ENCODE assay signal across 19 mouse cellular contexts in the genomic region with DNA sequence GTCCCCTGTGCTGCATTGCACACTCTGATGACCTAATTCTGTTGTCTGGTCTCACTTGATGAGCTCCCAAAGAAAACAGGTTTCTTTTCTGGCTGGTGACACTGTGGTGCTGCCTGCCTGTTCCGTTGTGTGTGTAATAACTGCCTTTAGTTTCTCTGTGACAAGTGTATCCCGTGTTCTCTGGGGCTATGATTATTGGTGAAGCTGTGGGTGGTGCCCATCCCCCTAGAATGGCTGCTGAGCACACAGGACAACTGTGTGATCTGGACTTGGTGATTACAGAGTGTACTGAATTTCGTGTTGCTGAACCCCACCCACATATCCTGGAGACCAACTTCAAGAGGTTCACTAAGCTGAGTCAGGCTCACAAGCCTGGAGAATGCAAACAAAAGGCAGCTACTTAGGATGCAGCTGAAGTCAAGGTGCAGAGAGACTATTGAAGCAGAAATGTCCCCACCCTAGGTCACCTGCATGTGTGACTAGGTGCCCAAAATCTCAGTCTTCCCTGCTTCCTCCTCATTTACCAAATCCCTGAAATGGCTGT. TPM values are rescaled to one million over a fixed set of nuclear protein-coding genes. Genes with fewer than 3 reads are reported as not detected.
"Had no signal": no experiment of that assay in that cellular context is flagged by ENCODE, and none has a peak within 500 bp of the region (broad histone marks: within the 10 kb centered on the region; RNA-seq: fewer than 3 reads in every experiment).

No protein-coding gene starts in this region.

- H3K27ac ChIP-seq: kidney, postnatal 0 days; left cerebral cortex, adult 2 months; limb, embryonic 12.5 days; liver, embryonic 13.5 days; macrophage; midbrain, embryonic 15.5 days; neural tube, embryonic 13.5 days; stomach, postnatal 0 days had no signal

- H3K4me3 ChIP-seq: left cerebral cortex, adult 2 months; limb, embryonic 12.5 days; liver, embryonic 13.5 days; megakaryocyte, embryonic 14.5 days; midbrain, embryonic 15.5 days; neural tube, embryonic 13.5 days had no signal

- H3K9ac ChIP-seq: limb, embryonic 12.5 days; liver, embryonic 13.5 days; liver, postnatal 0 days; midbrain, embryonic 15.5 days; neural tube, embryonic 13.5 days had no signal

- H3K27me3 ChIP-seq: limb, embryonic 12.5 days; liver, embryonic 13.5 days; megakaryocyte, embryonic 14.5 days; midbrain, embryonic 15.5 days; neural tube, embryonic 13.5 days had no signal

- H3K9me3 ChIP-seq: limb, embryonic 12.5 days; liver, embryonic 13.5 days; megakaryocyte, embryonic 14.5 days; midbrain, embryonic 15.5 days; neural tube, embryonic 13.5 days had no signal

- ATAC-seq: liver, postnatal 0 days; midbrain, embryonic 15.5 days had no signal

- H3K4me2 ChIP-seq: limb, embryonic 12.5 days; liver, embryonic 13.5 days; midbrain, embryonic 11.5 days; midbrain, embryonic 15.5 days; neural tube, embryonic 13.5 days had no signal

- H3K4me1 ChIP-seq: limb, embryonic 12.5 days; liver, embryonic 13.5 days; midbrain, embryonic 15.5 days; neural tube, embryonic 13.5 days had no signal

- H3K36me3 ChIP-seq: limb, embryonic 12.5 days; liver, embryonic 13.5 days; midbrain, embryonic 15.5 days; neural tube, embryonic 13.5 days had no signal

- DNase-seq: kidney, adult 11 months; kidney, adult 9 months; kidney, postnatal 36 days; liver; liver, embryonic 13.5 days; liver, postnatal 0 days; right cerebral cortex, postnatal 14 days; thymus, adult 18-20 months; thymus, postnatal 14 days had no signal

RNA-seq across cellular contexts. Expression of gene Vipr2, which starts 18.9 kb away (rescaled TPM):
- total RNA-seq: monocyte, adult 5-6 weeks had no signal
